Mouse (Mus musculus) layer of hippocampus, adult 11-12 months (tissue): ENCODE results near the gene Agmo.

Experiments used
- DNase-seq: peaks from one replicate; pipeline ENCODE4 v3.0.0; 2022; ENCODE audit warnings: low spot score

Agmo gene

DNA sequence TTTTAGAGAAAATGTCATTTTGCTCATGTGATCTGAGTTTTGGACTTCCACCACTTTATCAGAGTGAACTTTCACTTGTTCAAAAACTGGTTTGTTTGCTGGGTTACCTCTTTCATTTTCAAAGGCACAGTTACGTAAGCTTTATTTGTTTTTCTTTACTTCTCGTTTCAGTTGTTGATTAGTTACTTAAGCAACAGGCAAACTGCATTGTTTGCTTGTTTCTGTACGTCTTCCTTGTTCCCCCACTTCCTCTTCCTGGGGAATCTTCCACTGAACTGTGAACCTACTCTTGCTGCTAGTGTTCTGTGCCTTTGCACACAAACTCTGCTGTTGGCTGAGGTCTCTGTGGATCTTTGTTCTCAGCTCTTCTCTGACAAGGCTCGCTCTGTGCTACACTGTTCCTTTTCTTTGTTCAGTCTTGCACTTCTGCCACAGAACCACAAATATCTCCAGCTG is at the start of gene Agmo:
TSS of gene Agmo (plus strand) at position 76 of the 456 bp plus-strand sequence.
- DNase-seq, result peak; percentile 51

DNA sequence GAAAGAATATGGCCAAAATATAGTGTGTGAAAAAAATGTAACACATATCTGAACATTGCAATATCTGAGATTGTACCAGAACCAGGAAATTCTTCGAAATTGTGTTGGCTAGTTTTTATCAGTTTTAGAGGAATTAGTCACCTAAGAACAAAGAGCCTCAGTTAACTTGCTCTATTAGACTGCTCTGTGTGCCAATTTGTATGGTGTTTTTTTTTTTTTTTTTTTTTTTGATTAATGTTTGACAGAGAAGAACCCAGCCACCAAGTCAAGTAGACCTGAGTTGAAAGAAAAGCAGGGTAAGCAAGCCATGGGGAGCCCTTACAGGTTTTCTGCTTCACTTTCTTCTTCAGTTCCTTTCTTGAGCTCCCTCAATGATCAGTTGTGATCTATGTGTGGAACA is 10.3 kb upstream of the Agmo start:
- no peak for DNase-seq

DNA sequence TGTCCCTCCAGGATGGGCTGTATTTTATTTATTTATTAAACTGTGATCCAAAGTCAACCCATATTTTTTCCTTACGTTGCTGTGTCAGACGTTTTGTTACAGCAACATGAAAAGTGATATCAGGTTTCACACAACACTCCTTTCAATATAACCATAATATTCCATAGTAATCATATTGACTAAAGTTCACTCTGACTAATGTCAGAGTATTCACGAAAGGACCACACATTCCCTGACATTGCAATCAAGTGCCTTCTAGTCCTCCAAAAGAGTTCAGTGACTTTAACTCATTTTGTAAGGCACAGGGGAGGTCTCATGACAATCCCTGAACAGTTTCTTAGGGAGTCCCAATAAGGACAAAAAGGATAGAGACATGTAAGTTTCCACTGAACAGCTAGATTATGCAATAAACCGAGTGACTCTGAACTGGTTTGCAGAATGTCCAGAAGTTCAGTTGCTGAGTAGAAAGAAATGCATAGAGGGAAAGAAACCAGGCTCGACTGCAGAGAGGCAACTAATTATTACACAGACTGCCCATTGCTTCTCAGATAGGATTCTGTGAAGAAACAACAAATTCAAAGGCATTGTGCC is 371 bp upstream of the Agmo start:
- DNase-seq, result no peak

DNA sequence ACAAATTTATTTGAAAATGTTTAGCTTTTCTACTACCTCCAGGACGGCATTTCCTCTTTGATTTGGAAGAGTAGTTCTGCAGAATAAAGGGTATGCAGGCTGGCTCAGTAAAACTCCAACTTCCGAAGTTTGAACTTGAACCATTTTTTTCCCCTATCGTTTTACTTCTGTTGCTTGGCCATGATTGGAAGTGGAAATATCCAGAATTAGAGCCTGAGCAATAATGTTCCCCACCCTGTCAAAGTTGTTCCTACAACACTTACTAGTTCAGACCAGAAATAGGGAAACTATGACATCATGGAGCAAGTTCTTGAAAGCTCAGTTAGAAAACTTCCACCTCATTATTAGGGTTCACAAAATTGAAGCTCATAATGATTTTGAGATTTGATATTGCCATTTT is 1.0 kb downstream of the Agmo start:
- DNase-seq, result no peak

DNA sequence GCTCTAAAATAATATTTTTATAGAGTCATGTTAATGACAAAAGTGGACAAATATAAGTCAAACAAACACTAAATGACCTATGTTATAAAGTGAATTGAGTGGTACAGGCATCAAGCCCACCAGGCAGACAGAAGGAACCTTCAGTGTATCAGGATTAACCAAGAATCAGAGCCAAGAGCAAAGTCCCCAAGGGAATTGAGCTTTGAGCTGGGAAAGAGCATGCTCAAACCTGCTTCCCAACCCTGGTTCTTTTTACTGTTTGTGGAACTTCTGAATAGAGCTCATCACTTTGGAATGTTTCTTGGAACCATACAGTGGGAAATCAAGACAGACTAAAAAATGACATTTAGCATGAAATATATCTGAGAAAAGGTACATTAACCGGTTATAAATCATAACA is 3.4 kb downstream of the Agmo start:
- no peak for DNase-seq

DNA sequence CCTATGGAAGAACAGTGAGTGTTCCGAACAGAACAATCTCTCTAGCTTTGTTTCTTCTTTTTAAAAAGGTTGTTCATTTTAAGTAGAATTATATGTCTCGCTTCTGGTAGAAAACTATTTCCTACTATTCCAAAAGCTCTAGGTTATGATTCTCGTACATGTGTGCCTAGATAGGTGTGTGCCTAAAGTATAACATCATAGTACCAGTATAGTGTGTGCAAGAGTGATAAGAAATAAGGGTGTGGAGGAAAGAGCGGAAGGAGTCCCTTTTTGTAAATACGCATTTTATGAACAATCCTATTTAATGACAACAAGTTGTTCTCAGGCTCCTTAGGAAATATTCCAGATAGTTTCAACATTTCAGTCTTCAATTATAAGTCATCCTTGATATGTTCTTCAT is 10.2 kb downstream of the Agmo start:
- DNase-seq, result no peak

DNA sequence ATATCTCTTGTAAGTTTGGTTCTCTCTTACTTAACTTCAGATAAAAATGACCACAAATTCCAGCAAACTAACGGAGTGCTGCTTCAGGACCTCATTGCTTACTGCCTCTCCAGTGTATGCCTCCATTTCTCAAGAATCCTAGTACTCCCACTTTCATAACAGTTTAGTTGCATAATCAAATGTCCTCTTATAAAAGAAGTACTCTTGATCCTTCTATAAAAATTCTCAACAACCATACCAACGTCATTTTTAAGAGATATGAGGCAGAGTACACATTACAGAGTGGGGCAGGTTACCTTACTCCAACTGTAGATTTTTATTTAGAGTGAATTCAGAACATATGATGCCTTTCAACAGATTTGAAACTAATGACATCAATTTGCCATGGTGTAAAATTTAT is 15.7 kb downstream of the Agmo start:
- DNase-seq, result no peak

DNA sequence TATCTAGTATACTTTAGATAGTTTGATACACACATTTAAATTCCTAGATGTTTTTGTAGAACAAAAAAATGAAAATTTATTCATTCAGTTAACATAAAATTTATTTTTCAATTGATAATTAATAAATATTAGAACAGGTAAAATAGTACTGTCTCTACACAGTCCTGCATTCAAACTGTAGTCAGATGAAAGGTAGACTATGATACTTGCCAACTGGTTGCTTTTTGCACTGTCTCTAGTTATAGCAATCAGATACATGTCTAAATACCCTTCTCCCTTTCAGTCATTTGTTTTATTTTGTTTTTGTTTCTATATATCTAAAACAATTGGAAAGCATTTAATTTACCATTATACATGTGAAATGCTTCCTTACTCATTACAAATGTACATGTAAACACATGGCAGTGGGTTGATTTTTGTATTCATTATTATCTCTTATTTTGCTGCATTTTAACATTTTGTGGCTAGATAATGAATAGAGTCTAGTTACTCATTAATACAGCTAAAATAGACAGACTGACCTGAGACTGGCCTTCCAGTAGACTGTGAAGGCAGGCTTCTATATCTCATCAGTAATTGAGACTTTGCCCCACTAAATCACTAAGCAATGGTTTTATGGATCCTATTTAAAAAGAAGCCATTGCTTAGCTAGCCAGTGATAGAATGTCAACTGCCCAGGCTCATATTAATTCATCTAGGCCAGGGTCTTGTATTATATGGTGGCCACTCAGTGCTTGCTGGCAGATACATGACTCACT is 18.5 kb downstream of the Agmo start:
- no peak for DNase-seq

DNA sequence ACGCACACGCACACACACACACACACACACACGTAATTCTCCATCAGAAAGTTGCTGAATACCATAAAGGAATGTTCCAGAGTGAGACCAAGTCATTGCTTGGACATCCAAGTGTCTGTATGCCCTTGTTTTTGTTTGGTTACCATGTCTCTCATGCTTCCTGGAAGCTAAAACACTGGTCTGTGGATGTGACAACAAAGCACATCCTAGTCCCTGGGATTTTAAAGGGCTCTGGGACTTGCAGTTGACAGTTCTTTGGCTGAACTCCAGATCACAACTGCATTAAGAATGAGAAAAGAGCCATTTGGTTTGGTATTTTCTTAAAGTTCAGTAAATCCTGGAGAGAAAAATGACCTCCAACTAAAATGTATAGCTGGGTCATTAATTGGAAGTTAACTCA is 22.2 kb downstream of the Agmo start:
- no peak for DNase-seq

DNA sequence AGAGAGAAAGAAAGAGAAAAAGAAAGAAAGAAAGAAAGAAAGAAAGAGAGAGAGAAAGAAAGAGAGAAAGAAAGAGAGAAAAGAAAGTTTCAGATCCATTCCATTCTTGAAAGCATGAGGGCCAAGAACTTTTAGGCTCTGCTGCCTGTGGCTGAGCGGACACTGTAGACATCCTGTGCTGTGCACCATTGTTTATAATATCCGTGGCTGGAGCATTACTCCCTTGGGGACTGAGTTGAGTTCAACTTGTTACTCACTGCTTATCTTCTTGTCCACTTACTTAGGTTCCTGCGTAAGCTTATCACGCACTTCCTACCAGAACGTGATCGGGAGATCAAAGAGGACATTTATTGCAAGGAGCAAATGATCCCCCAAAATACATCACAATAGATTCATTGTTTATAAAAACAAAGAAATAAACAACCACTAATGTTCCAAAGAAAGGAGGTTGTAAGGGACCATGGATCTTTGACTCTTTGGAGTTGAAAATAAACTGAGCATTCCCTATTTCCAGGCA is 27.3 kb downstream of the Agmo start:
- no peak for DNase-seq

DNA sequence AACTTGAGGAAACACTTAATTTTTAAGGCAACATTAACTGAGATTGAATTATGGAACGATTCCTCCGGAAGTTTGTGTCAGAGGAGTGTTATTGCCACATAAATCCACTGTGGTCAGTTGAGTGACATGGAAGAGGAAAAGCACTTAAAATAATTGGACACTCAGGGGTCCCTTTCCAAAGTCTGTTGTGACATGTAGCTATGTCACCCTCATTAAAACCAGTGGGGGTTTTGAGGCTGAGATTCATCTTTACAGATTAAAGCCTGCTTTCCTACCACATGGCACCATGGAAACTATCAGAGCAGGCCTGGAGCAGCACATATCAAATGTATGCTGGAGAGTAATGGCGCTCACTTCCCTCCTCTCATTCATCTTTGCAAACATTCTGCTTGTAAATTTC is 31.2 kb downstream of the Agmo start:
- DNase-seq, result no peak

DNA sequence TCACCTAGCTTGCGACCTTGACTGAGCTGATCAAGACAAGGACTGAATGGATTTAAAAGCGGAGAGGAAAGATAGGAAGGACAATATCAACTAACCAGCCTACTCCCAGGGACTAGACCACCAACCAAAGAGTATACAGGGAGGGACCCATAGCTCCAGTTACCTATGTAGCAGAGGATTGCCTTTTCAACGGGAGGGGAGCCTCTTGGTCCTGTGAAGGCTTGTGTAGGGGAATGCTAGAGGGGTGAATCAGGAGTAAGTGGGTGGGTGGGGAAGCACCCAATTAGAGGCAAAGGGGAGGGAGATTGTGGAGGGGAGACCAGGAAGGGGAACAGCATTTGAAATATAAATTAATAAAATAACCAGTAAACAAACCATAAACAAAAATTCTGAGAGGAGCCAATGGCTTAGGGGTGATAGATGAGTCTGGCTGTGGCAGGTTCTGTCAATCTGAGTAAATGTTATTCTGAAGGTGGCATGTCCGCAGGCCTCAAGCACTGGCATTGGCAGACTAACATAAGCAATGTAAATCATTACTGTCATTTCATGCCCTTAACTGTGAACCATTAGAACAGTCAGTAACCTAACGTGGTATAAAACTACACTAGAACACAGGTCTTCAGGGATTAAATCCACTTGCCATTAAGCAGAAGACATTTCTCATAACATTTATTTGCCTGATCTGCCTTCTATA is 32.7 kb downstream of the Agmo start:
- no peak for DNase-seq

DNA sequence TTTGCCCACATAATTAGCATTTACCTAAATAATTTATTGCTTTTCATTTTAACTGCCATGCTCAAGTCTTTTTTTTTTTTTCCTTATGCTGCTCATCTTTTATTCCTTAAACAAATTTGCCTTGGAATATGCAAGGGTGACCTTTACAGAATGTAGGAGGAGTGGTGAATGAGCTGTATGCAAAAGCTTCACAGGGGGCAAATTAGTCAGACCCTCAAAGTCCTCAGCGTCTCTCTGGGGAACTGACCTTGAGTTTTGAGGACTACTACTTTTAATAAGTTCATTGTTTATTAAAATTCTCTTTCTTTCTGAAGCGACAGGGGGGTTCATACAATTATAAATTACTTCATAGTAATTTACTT is 33.2 kb downstream of the Agmo start:
- no peak for DNase-seq

DNA sequence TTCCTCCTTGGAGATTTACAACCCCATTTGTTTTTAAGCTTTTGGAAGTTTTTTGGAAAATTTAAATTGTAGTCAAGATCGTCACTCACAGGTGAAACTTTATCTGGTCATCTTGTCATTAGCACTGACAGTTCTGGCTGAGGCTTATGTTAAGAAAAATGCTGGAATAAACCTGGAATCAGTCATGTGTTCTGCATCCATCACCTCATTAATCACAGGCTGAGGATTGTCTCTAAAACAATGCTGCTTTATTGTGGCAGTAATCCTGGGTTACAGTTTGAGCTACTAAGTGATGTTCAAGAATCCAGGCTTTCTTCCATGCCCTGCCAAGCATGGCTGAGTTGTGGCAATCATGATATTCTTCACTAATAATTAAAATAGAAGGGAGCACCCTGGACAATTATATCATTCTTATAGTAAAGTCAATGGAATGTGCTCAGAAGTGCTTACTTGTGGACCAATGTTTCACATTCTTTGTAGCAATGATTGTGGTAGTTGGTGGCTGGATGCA is 65.6 kb downstream of the Agmo start:
- no peak for DNase-seq

DNA sequence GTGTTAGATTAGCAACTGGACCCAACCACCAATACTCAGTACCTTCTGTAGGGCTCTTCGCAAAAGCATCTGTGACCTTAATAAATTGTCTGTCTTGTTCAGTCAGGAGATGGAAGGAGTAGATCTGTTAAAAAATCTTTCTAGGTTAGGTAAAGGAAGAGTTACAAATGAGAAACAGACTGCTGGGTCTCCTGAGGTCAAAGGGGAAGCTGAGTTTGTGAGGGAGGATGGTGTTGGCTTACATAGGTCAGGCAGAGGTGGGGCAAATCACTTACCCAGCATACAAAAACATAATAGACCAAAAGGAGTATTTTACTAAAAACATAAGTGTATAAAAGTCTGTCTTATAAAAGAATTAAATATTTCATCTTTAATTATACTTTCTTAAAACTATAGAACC is 69.3 kb downstream of the Agmo start:
- DNase-seq, result no peak

DNA sequence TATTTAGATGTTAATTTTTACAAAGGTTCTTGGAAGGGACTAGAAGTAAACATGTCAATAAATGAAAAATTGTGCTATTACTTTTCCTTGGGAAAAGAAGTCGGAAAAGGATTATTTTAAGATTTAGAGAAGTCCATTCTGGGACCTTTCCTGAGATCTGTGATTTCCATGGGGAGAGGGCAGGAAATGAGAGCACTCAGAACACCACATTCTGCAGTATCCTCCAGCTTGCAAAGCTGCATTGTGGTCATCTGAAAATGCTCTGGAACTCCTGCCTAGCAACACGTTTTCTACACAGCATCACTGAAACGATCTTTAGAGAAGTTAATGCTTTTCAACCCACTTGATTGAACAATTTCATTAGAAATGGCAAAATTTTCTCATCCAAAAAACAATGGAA is 81.4 kb downstream of the Agmo start:
- no peak for DNase-seq

DNA sequence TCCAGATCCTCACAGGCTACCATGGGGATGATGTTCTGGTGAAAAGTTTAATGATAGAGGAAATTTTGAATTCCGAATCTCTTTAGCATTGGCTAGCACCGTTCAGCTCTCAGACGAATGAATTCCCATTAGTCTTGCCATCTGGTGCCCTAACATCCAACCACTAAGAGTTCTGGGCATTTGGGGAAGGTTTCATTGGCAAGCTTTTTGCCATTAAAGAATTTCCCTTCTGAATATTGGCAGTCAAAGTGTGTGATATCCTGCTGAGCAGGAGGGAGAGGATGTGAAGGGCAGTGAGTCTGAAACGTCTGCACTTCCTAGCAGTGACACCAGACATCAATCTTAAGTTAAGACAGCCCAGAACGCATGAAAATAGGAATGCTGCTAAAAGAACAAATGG is 93.5 kb downstream of the Agmo start:
- DNase-seq, result no peak

DNA sequence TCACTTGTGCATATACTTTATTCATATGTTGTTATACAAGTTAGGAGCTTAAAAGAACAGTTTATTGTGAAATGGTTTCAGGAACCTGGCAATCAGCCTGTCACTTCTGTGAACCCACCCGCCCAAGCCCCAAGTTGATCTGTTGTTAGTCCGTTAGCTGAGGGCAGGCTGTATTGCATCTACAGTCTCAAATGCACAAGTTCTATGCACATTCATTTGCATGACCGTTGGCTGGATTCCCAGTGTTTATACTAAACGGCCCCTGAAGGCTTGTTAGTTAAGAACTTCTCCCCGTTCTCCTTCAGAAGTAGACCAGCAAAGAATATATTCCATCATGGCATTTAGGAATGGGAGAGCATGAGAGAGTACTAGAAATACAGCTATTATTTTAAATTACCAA is 102.8 kb downstream of the Agmo start:
- no peak for DNase-seq

DNA sequence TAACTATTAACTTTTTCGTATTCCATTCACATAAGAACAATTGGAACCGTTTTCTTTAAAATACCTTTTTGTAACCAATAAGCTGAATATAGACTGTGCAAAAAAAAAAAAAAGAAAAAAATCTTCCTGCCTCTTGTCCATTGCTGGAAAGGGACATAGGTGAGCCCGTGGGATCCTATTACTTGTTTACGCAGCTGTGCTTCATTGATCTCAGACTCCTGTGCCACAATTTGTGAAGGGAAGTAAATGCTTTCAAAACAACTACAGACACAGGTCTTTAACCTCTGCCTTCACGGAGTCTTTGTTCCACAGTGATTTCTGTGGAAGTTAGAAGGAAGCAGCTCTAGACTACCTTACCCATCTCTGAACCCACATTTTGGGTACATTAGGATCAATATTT is 104.3 kb downstream of the Agmo start:
- DNase-seq, result no peak

DNA sequence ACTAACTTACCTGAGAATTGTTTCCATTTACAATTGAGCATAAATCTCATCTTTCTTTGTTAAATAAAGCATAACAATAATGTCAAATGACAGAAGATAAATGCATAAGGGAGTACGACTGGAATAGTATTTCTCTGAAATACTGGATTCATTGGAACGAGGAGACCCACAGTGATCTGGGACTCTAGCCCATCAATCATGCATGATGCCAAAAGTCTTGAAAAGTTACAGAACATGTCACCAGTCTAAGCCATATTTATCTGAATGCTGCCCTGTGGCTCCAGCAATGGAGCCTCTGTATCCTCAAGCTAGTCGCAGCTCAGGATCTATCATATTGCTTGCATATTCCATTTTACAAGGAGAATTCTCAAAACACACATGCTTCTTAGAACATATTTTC is 150.9 kb downstream of the Agmo start:
- no peak for DNase-seq

DNA sequence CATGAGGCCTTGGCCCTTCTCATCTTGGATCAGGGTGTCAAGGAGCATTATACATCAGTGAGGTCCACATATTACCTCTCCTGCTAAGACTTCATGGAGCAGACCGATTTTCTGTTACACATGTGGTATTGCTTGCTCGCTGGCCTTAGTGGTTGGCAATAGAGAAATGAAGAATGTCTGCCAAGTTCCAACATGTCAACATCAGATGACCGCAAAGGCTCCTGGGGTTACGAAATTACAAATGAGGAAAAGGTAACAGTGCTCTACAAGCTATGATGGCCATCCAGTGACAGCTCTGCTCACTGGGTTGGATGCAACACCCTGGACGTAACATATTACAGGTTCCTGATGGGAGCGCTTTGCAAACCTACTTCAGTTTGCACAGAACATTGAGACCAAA is 161.1 kb downstream of the Agmo start:
- DNase-seq, result no peak

DNA sequence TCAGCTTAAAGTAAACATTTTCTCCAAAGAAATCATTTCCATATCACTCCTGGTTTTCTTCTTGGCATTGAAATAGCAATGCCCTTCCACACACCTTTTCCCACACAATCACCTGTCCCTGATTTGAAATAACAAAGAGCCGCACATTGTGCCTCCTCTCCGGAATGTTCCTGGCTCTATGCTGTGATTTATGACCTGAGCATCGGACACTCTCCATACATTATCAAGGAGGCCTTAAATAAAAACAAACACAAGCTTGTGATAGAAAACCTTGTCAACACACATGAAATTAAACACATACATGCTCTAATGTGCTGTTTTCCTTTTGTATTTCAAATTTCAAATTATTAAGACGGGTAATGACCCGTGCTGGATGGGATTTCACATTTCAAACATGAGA is 184.9 kb downstream of the Agmo start:
- no peak for DNase-seq

DNA sequence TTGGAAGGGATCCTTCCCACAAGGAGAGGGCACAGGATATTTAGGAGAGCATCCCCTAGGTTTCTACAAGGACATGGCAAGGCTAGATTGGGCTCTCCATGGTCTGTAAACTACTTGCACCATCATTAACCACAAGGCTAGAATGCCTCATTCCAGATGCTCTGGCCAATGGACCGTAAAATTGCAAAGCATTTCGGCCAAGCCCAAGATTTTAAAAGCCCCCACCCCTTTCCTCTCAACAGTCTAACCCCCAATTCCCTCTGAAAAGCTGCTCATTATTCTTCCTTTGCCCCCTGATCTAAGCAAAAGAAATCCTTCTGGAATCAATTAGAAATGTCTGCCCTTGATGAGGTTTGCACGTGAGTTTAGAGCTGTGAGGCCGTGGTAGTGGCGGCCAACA is 185.3 kb downstream of the Agmo start:
- no peak for DNase-seq
